Mouse (Mus musculus) intestine, embryonic 14.5 days (tissue): ENCODE data around the gene Gpx7. TPM values are rescaled to one million over a fixed set of nuclear protein-coding genes. Genes with fewer than 3 reads are reported as not detected.

Experiments
- ATAC-seq: fragments of 200-750 bp; cut with Nextera tagmentation; replicated peaks from 2 replicates; pipeline ENCODE4 v1.8.0; 2017; ENCODE audit warnings: low read depth, moderate number of reproducible peaks, moderate TSS enrichment, moderate library complexity; ENCODE audit not compliant: low FRiP score, low TSS enrichment
- DNase-seq: peaks from one replicate; pipeline ENCODE4 v3.0.0-alpha.2; 2018; ENCODE audit warnings: low spot score
- H3K27ac ChIP-seq: fragments of 300-500 bp; sonication (generic); 2 replicates; pipeline ENCODE4 v1.5.1; 2014; ENCODE audit warnings: low read depth, mild to moderate bottlenecking, control low read depth
- H3K27me3 ChIP-seq: fragments of 300-500 bp; sonication (generic); replicated peaks from 2 replicates; pipeline ENCODE4 v1.6.1; 2014; ENCODE audit warnings: low read length, control low read depth; ENCODE audit not compliant: control insufficient read depth, insufficient read depth
- H3K36me3 ChIP-seq: fragments of 300-500 bp; sonication (generic); 2 replicates; pipeline ENCODE4 v1.6.1; 2014; ENCODE audit warnings: low read length, control low read depth; ENCODE audit not compliant: control insufficient read depth, insufficient read depth
- H3K4me1 ChIP-seq: fragments of 300-500 bp; sonication (generic); replicated peaks from 2 replicates; pipeline ENCODE4 v1.6.1; 2014; ENCODE audit warnings: low read length, control low read depth, mixed read lengths; ENCODE audit not compliant: control insufficient read depth, insufficient read depth
- H3K4me2 ChIP-seq: fragments of 300-500 bp; sonication (generic); 2 replicates; pipeline ENCODE4 v1.6.1; 2014; ENCODE audit warnings: low read length
- H3K4me3 ChIP-seq: fragments of 300-500 bp; sonication (generic); 2 replicates; pipeline ENCODE4 v1.5.1; 2014; ENCODE audit warnings: low read depth, low read length, control low read depth, mixed read lengths
- H3K9ac ChIP-seq: fragments of 300-500 bp; sonication (generic); 2 replicates; pipeline ENCODE4 v1.6.1; 2014; ENCODE audit warnings: mild to moderate bottlenecking, low read length
- H3K9me3 ChIP-seq: fragments of 300-500 bp; sonication (generic); 2 replicates; pipeline ENCODE4 v1.6.1; 2016; ENCODE audit warnings: low read length, control low read depth; ENCODE audit not compliant: control insufficient read depth
- WGBS: fragments of 180-500 bp; shearing (Covaris S2); extraction: QIAGEN DNeasy Blood & Tissue Kit; methylation state at CpG from one replicate; pipeline ENCODE4 v1.1.7; 2014; 5-methylcytosine and 5-hydroxymethylcytosine counted together
- polyA plus RNA-seq: library from polyadenylated mRNA; unstranded; fragments of >200 nt; fragmentation: Nextera tagmentation; extraction: Ambion mirVana; gene quantifications from 2 replicates; pipeline ENCODE4 v1.2.1, GENCODE M21; 2014

The Gpx7 gene
- polyA plus RNA-seq = 40.0 and 46.4 TPM in 2 replicates

DNA sequence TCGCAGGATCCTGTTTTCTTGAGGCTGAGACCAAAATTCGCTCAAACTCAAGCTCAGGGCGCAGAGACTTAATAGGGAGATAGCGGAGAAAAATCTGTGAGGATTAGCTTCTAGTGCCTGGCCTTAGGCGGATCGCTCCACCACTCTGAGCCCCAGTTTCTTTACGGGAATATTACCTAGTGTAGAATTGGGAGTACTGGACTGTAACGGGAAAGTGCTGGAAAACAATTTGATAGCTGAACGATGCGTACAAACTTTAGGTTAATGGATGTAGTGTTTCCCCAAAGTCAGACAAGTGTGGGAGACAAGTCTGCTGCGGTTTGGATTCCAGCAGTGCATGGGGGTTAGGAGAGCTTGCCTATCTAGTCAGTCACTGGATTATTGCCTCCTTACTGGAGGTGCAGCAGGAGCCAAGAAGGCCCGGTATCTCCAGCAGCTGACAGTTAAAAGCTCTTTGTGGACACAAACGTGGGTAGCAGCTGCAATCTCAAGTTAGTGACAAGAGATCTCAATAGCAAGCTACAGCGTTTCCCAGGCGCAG lies at the start of gene Gpx7:
Gene Gpx7, minus strand, starts transcription at position 101 of the 541 bp plus-strand sequence.
- 21% methylated on average over 15 of the region's 15 CpGs for WGBS
- H3K9me3 ChIP-seq = no peaks in the 10 kb centered on the region
- ATAC-seq (no peak), DNase-seq (no peak)
- H3K27ac ChIP-seq = peak within 1 kb of the TSS; percentile 54
- peak within 1 kb of the TSS; percentile 47 for H3K4me3 ChIP-seq
- H3K27me3 ChIP-seq = no peaks in the 10 kb centered on the region
- H3K4me1 ChIP-seq = peaks cover 19% of the 10 kb centered on the region; the same call in 1 of the 2 replicates
- H3K9ac ChIP-seq = peak within 1 kb of the TSS; percentile 72
- peak within 1 kb of the TSS; percentile 76 for H3K4me2 ChIP-seq
- H3K36me3 ChIP-seq = peaks cover 8% of the 10 kb centered on the region; the same call in 1 of the 2 replicates

DNA sequence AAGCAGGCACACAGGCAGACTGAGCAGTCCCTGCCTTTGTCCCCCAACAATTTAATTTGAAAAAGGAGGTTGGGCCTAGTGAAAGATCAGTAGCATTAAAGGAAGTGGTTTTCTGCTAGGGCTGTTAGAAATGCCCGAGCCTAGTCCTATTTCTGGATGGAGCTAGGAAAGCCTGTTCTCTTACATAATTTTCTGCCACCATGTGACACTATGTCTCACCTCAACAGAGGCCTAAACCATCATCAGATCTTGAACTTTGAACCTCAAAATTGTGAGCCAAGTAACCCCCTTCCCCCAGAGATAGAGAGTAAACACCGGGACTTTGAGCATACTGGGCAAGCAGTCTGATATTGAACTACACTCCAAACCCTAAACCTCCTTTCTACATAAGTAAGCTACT lies 49.3 kb upstream of the Gpx7 start:
- Histone ChIP-seq H3K9ac (no peak overlapping the region), H3K27ac (no peak overlapping the region), H3K27me3 (no peaks in the 10 kb centered on the region), H3K4me3 (no peak overlapping the region), H3K36me3 (no peaks in the 10 kb centered on the region), H3K9me3 (no peaks in the 10 kb centered on the region), H3K4me2 (no peak overlapping the region), H3K4me1 (peaks cover 9% of the 10 kb centered on the region)
- ATAC-seq (no peak), DNase-seq (no peak)
- WGBS = 51% methylated on average over 2 of the region's 2 CpGs

DNA sequence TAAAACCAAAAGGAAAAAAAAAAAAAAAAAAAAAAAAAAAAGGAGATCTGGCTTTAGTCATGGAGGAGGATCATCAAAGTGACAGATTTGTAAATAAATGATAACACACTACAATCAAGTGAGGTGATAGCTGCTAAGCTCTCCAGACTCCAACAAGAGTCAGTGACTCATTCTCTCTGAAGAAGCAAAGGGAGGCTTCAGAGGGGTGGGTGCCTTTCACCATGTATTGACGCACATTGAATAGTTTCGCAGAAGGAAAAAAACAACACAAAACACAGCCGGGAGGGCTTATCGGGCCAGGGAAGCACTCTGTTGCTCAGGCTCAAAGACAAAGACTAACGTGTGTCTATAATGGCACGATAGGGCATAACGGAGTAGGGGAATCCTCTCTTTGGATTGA lies 41.3 kb upstream of the Gpx7 start:
- H3K4me1 ChIP-seq = peaks cover 3% of the 10 kb centered on the region; the same call in 1 of the 2 replicates
- H3K4me3 ChIP-seq = no peak overlapping the region
- H3K4me2 ChIP-seq = no peak overlapping the region
- ATAC-seq (no peak), DNase-seq (no peak)
- H3K9ac ChIP-seq = no peak overlapping the region
- WGBS = 30% methylated on average over 7 of the region's 7 CpGs
- no peaks in the 10 kb centered on the region for H3K27me3 ChIP-seq
- H3K36me3 ChIP-seq = no peaks in the 10 kb centered on the region
- no peak overlapping the region for H3K27ac ChIP-seq
- H3K9me3 ChIP-seq = no peaks in the 10 kb centered on the region

DNA sequence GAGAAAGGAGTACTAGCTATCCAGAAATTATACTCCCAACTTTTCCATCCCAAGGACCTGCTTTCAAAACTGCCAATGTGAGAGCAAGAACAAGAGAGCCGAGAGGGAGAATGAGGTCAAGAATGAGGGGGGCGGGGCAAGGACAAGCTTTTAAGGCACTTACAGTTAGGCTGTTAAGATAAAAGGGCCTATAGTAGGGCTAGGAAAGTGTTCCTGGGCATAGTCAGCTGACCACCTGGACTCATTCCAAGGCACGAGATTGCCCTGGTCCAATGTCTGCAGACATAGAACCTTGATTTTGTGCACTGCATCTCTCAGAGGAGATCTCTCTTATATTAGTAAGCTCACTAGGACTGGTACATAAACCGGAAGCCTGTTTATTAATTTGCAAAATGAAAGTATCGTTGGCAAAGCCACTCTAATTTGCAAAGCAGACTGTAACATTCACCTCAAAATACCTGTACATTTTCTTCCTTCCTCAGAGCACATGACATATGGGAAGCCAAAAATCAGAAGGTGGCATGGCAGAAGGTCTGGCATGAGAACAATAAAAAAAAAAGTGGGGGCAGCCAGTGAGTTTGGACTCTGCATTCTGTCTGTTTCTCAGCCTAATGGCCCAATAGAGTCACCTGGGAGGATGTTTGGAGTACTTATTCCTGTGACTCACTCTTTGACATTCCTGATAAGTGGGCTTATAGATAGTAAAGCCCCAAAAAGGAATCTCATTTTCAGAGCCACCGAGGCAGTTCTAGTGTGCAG lies 31.5 kb upstream of the Gpx7 start:
- DNase-seq (no peak), ATAC-seq (no peak)
- whole genome bisulfite sequencing = 57% methylated on average over 6 of the region's 6 CpGs
- Histone ChIP-seq H3K4me3 (no peak overlapping the region), H3K9ac (no peak overlapping the region), H3K36me3 (no peaks in the 10 kb centered on the region), H3K4me1 (peaks cover 18% of the 10 kb centered on the region), H3K27ac (no peak overlapping the region), H3K27me3 (no peaks in the 10 kb centered on the region), H3K9me3 (no peaks in the 10 kb centered on the region), H3K4me2 (no peak overlapping the region)

DNA sequence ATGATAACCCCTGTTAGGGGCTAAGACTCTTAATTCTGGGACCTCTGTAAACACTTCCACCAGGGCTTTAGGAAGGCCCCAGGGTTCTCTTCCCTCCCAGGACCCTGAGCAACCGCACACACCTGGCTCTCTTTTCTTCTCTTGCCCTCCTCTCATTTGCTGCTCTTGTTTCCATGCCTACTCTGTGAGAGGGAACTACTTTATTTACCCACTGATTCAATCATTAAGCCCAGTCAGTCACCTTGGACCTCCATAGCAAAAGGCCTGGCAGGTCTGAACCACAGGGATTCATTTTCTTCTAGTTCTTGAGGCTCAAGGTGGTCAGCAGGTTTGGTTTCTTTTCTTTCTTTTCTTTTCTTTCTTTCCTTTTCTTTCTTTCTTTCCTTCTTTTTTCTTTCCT lies 29.5 kb upstream of the Gpx7 start:
- Histone ChIP-seq H3K4me1 (peaks cover 27% of the 10 kb centered on the region), H3K36me3 (no peaks in the 10 kb centered on the region), H3K27ac (no peak overlapping the region), H3K9ac (no peak overlapping the region), H3K27me3 (no peaks in the 10 kb centered on the region), H3K9me3 (no peaks in the 10 kb centered on the region), H3K4me2 (no peak overlapping the region), H3K4me3 (no peak overlapping the region)
- DNase-seq (no peak), ATAC-seq (no peak)
- 81% methylated on average over 1 of the region's 1 CpGs for WGBS

DNA sequence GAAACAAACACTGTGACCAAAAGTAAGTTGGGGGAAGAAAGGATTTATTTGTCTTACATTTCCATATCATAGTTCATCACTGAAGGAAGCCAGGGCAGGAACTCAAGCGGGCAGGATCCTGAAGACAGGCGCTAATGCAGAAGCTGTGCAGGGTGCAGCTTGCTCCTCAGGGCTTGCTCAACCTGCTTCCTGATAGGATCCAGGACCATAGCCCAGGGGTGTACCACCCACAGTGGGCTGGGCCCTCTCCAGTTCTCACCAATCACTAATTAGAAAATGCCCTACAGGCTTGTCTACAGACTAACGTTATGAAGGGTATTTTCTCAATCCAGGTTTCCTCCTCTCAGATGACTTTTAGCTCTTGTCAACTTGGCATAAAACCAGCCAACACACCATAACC lies 28.9 kb upstream of the Gpx7 start:
- Histone ChIP-seq H3K4me2 (no peak overlapping the region), H3K4me1 (peaks cover 33% of the 10 kb centered on the region), H3K4me3 (no peak overlapping the region), H3K27ac (no peak overlapping the region), H3K36me3 (no peaks in the 10 kb centered on the region), H3K9ac (no peak overlapping the region), H3K27me3 (no peaks in the 10 kb centered on the region), H3K9me3 (no peaks in the 10 kb centered on the region)
- ATAC-seq (no peak), DNase-seq (no peak)
- WGBS = 50% methylated on average over 3 of the region's 3 CpGs

DNA sequence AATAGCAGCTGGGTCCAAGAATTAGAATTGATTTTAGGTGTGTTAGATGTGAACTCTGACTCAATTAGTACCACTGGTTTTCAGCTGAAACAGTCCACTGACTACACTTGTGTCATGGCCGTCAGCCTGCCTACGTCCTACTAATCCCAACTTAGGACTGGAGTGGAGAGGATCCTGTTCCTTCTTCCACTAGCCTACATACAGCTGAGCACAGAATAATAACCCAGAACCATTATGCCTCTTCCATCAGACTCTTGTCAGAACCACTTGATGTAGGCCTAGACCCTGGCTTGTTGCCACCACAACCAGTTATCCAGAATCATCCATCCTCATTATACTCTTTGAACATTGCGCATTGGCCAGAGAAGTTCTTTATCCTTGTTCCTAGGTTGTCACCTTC lies 28.0 kb upstream of the Gpx7 start:
- Histone ChIP-seq H3K9me3 (no peaks in the 10 kb centered on the region), H3K27ac (no peak overlapping the region), H3K27me3 (no peaks in the 10 kb centered on the region), H3K4me3 (no peak overlapping the region), H3K36me3 (no peaks in the 10 kb centered on the region), H3K9ac (no peak overlapping the region), H3K4me1 (peaks cover 35% of the 10 kb centered on the region), H3K4me2 (no peak overlapping the region)
- 93% methylated on average over 3 of the region's 3 CpGs for WGBS
- no peak for DNase-seq
- no peak for ATAC-seq

DNA sequence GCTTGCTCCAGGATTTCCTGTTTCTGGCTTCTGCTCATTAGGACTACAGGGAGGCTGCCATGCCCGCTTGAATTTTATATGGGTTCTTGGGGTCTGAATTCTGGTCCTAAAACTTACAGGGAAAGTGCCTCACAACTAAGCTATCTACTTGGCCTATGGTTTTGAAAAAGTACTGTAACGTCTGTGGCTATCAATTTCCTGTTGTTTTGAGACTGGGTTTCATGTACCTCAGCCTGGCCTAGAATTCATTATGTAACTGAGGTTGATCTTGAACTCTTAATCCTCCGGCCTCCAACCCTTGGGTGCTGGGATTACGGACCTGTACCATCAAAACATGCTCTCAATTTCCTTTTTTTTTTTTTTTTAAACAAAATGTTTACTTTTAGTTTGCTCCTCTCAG lies 27.5 kb upstream of the Gpx7 start:
- Histone ChIP-seq H3K36me3 (no peaks in the 10 kb centered on the region), H3K9me3 (no peaks in the 10 kb centered on the region), H3K4me3 (no peak overlapping the region), H3K27me3 (no peaks in the 10 kb centered on the region), H3K4me2 (no peak overlapping the region), H3K27ac (0 out of 2 replicates have a peak overlapping the region, but pooled peaks have one; percentile 18), H3K4me1 (peaks cover 35% of the 10 kb centered on the region), H3K9ac (no peak overlapping the region)
- no peak for DNase-seq
- 61% methylated on average over 4 of the region's 4 CpGs for WGBS
- ATAC-seq = no peak

DNA sequence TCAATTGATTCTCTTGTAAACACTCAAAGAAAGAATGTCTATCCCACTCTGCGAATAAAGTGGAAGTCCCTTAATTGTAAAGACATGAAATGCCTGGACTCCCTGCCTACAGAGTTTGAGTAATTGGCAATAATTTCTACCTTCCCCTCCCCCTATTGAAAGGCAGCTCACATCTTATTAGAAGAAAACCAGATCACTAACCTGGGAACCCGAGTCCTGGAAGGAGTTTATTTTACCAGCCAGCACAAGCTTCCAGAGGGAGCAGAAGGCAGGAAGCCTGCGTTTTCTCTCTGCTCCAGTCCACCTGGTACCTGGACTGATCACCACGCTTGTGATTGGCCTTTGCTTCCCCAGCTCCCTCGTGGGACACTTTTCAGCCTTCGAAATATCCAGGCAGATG lies 26.6 kb upstream of the Gpx7 start:
- H3K4me2 ChIP-seq = no peak overlapping the region
- 12% methylated on average over 6 of the region's 6 CpGs for WGBS
- peak overlapping the region; percentile 1 for H3K27ac ChIP-seq
- no peaks in the 10 kb centered on the region for H3K36me3 ChIP-seq
- H3K4me1 ChIP-seq = peaks cover 35% of the 10 kb centered on the region
- no peak overlapping the region for H3K4me3 ChIP-seq
- no peak overlapping the region for H3K9ac ChIP-seq
- peak; percentile 62 for DNase-seq
- peak; percentile 81 for ATAC-seq
- H3K9me3 ChIP-seq = no peaks in the 10 kb centered on the region
- H3K27me3 ChIP-seq = no peaks in the 10 kb centered on the region
